Comparison of ENCODE assay signal across 8 mouse cellular contexts in genomic region chr1:172349916-172350812, GRCm38 (mm10). TPM values are rescaled to one million over a fixed set of nuclear protein-coding genes. Genes with fewer than 3 reads are reported as not detected.
DNase-seq lines count a peak whose midpoint lies in the region; ATAC-seq lines count a peak whose summit lies in the region.

No protein-coding gene starts in this region.

- H3K4me1 ChIP-seq in megakaryocyte, embryonic 14.5 days, result peaks cover 30% of the 10 kb centered on the region
- H3K4me1 ChIP-seq in hindbrain, embryonic 16.5 days (ENCODE audit: control insufficient read depth, insufficient read depth, low read depth, low read length), result peaks cover 9% of the 10 kb centered on the region
- H3K4me1 ChIP-seq in neural tube, embryonic 13.5 days (replicated peaks), result peaks cover 53% of the 10 kb centered on the region

- no peaks in the 10 kb centered on the region for H3K9me3 ChIP-seq in megakaryocyte, embryonic 14.5 days
- no peaks in the 10 kb centered on the region for H3K9me3 ChIP-seq in hindbrain, embryonic 16.5 days (ENCODE audit: control insufficient read depth, low read length)
- H3K9me3 ChIP-seq in neural tube, embryonic 13.5 days, result no peaks in the 10 kb centered on the region

- no peaks in the 10 kb centered on the region for H3K36me3 ChIP-seq in megakaryocyte, embryonic 14.5 days (replicated peaks; ENCODE audit: low read length)
- H3K36me3 ChIP-seq in hindbrain, embryonic 16.5 days (ENCODE audit: control insufficient read depth, insufficient read depth, low read length), result no peaks in the 10 kb centered on the region
- no peaks in the 10 kb centered on the region for H3K36me3 ChIP-seq in neural tube, embryonic 13.5 days

- peak overlapping the region; percentile 79 for H3K27ac ChIP-seq in hindbrain, embryonic 16.5 days (ENCODE audit: low read depth, low read length)
- H3K27ac ChIP-seq in neural tube, embryonic 13.5 days (replicated peaks), result peak overlapping the region; percentile 89

- H3K9ac ChIP-seq in hindbrain, embryonic 16.5 days (ENCODE audit: low read depth, low read length), result peak overlapping the region; percentile 26
- peak overlapping the region; percentile 49; the same call in 1 of the 2 replicates for H3K9ac ChIP-seq in neural tube, embryonic 13.5 days

- H3K27me3 ChIP-seq in megakaryocyte, embryonic 14.5 days (replicated peaks), result peaks cover 87% of the 10 kb centered on the region
- no peaks in the 10 kb centered on the region for H3K27me3 ChIP-seq in hindbrain, embryonic 16.5 days (replicated peaks; ENCODE audit: control insufficient read depth, insufficient read depth, low read length)
- H3K27me3 ChIP-seq in neural tube, embryonic 13.5 days, result no peaks in the 10 kb centered on the region

- H3K4me3 ChIP-seq in megakaryocyte, embryonic 14.5 days (replicated peaks), result peak overlapping the region; percentile 25
- no peak overlapping the region for H3K4me3 ChIP-seq in hindbrain, embryonic 16.5 days (ENCODE audit: low read length)
- H3K4me3 ChIP-seq in neural tube, embryonic 13.5 days, result no peak overlapping the region

- 6% methylated on average over 19 of the region's 19 CpGs for WGBS in hindbrain, embryonic 16.5 days
- 3% methylated on average over 19 of the region's 19 CpGs for WGBS in neural tube, embryonic 13.5 days

- peak overlapping the region; percentile 35 for H3K4me2 ChIP-seq in hindbrain, embryonic 16.5 days (ENCODE audit: low read length)
- peak overlapping the region; percentile 35 for H3K4me2 ChIP-seq in neural tube, embryonic 13.5 days

- no peak for ATAC-seq in megakaryocyte, adult 5-6 weeks (ENCODE audit: poor library complexity, severe bottlenecking)
- ATAC-seq in hindbrain, embryonic 16.5 days, result peak; percentile 98
- ATAC-seq in neural tube, embryonic 13.5 days (ENCODE audit: low read depth), result peak; percentile 96

- peak; percentile 87 for DNase-seq in embryo, embryonic 11 days
- DNase-seq in left cerebral cortex, adult 9 months (ENCODE audit: low spot score in 2 of 2), result peak; percentile 76 to 79
- no peak for DNase-seq in adrenal gland, adult 8-10 months
- DNase-seq in spleen, postnatal 36 days (ENCODE audit: low spot score in 2 of 2), result no peak

RNA-seq across cellular contexts. Expression of gene Kcnj10, which starts 9.2 kb away (rescaled TPM):
- polyA plus RNA-seq in megakaryocyte, embryonic 14.5 days (2012; ENCODE audit: insufficient read depth, low replicate concordance), result 0.12 TPM in 1 of 2 replicates, not detected in the other
- 0.23 and 0.42 TPM in 2 replicates for total RNA-seq in megakaryocyte, adult 5-6 weeks (2015)
- 0.26 and 0.28 TPM in 2 replicates for total RNA-seq in megakaryocyte, adult 5-6 weeks (2017)
- 3.5 and 3.9 TPM in 2 replicates for polyA plus RNA-seq in hindbrain, embryonic 16.5 days (2015; fragmentation: Nextera tagmentation; extraction: Ambion mirVana)
- 1.9 and 2.0 TPM in 2 replicates for polyA plus RNA-seq in neural tube, embryonic 13.5 days (2015; fragmentation: Nextera tagmentation; extraction: Ambion mirVana)
- 1 to 10 TPM; 1.0 to 2.6 (median 1.7) TPM for total RNA-seq in adrenal gland, adult 8-10 months (2022)

RNA-seq across cellular contexts. Expression of gene Kcnj9, which starts 21.0 kb away (rescaled TPM):
- polyA plus RNA-seq in megakaryocyte, embryonic 14.5 days (2012; ENCODE audit: insufficient read depth, low replicate concordance), result 0.13 TPM in 1 of 2 replicates, not detected in the other
- total RNA-seq in megakaryocyte, adult 5-6 weeks (2015), result not detected in 2 replicates
- not detected in 2 replicates for total RNA-seq in megakaryocyte, adult 5-6 weeks (2017)
- polyA plus RNA-seq in hindbrain, embryonic 16.5 days (2015; fragmentation: Nextera tagmentation; extraction: Ambion mirVana), result 4.9 and 5.6 TPM in 2 replicates
- polyA plus RNA-seq in neural tube, embryonic 13.5 days (2015; fragmentation: Nextera tagmentation; extraction: Ambion mirVana), result 1.5 and 2.1 TPM in 2 replicates
- under 1 TPM; 0.10 to 0.95 (median 0.48) TPM for total RNA-seq in adrenal gland, adult 8-10 months (2022)

RNA-seq across cellular contexts. Expression of gene Pigm, which starts 26.2 kb away (rescaled TPM):
- polyA plus RNA-seq in megakaryocyte, embryonic 14.5 days (2012; ENCODE audit: insufficient read depth, low replicate concordance), result 4.1 and 7.8 TPM in 2 replicates
- total RNA-seq in megakaryocyte, adult 5-6 weeks (2015), result 14.1 and 15.5 TPM in 2 replicates
- total RNA-seq in megakaryocyte, adult 5-6 weeks (2017), result 14.8 and 15.1 TPM in 2 replicates
- polyA plus RNA-seq in hindbrain, embryonic 16.5 days (2015; fragmentation: Nextera tagmentation; extraction: Ambion mirVana), result 3.1 and 3.9 TPM in 2 replicates
- polyA plus RNA-seq in neural tube, embryonic 13.5 days (2015; fragmentation: Nextera tagmentation; extraction: Ambion mirVana), result 5.1 and 5.7 TPM in 2 replicates
- 10 to 100 TPM; 11.1 to 13.2 (median 11.8) TPM for total RNA-seq in adrenal gland, adult 8-10 months (2022)

RNA-seq across cellular contexts. Expression of gene Atp1a2, which starts 52.3 kb away (rescaled TPM):
- 0.03 TPM in 1 of 2 replicates, not detected in the other for polyA plus RNA-seq in megakaryocyte, embryonic 14.5 days (2012; ENCODE audit: insufficient read depth, low replicate concordance)
- 0.02 TPM in 1 of 2 replicates, not detected in the other for total RNA-seq in megakaryocyte, adult 5-6 weeks (2015)
- total RNA-seq in megakaryocyte, adult 5-6 weeks (2017), result not detected in 2 replicates
- 96.7 and 102 TPM in 2 replicates for polyA plus RNA-seq in hindbrain, embryonic 16.5 days (2015; fragmentation: Nextera tagmentation; extraction: Ambion mirVana)
- polyA plus RNA-seq in neural tube, embryonic 13.5 days (2015; fragmentation: Nextera tagmentation; extraction: Ambion mirVana), result 38.6 and 40.0 TPM in 2 replicates
- total RNA-seq in adrenal gland, adult 8-10 months (2022), result 100 to 1,000 TPM in 1 of 4 experiments, 10 to 100 TPM in 3; 34.9 to 107 (median 92.5) TPM

Comparison
In these comparisons a context has a peak if more than half of its experiments do, and no peak if none do; other contexts are left out.
1. DNase-seq: peak in embryo, embryonic 11 days (single experiment) and left cerebral cortex, adult 9 months (2 of 2); none in adrenal gland, adult 8-10 months (single experiment) and spleen, postnatal 36 days (0 of 2).